Mouse (Mus musculus) liver, embryonic 15.5 days (tissue): ENCODE results near the gene Vsx1. TPM values are rescaled to one million over a fixed set of nuclear protein-coding genes. Genes with fewer than 3 reads are reported as not detected.

Source experiments
- ATAC-seq: fragments of 200-750 bp; cut with Nextera tagmentation; 2 replicates; pipeline ENCODE4 v1.8.0; 2017; ENCODE audit warnings: moderate number of reproducible peaks, mild to moderate bottlenecking, moderate library complexity; ENCODE audit not compliant: insufficient read depth
- H3K27ac ChIP-seq: fragments of 300-500 bp; sonication (generic); replicated peaks from 2 replicates; pipeline ENCODE4 v1.5.1; 2015; ENCODE audit warnings: mild to moderate bottlenecking, inconsistent platforms
- H3K27me3 ChIP-seq: fragments of 300-500 bp; sonication (generic); 2 replicates; pipeline ENCODE4 v1.6.1; 2015; ENCODE audit warnings: mild to moderate bottlenecking, inconsistent platforms
- H3K36me3 ChIP-seq: fragments of 300-500 bp; sonication (generic); replicated peaks from 2 replicates; pipeline ENCODE4 v1.6.1; 2015; ENCODE audit warnings: moderate library complexity, mild to moderate bottlenecking, inconsistent platforms
- H3K4me1 ChIP-seq: fragments of 300-500 bp; sonication (generic); replicated peaks from 2 replicates; pipeline ENCODE4 v1.6.1; 2015; ENCODE audit warnings: inconsistent platforms
- H3K4me2 ChIP-seq: fragments of 300-500 bp; sonication (generic); 2 replicates; pipeline ENCODE4 v1.6.1; 2015; ENCODE audit warnings: moderate library complexity, mild to moderate bottlenecking, inconsistent platforms
- H3K4me3 ChIP-seq: fragments of 300-500 bp; sonication (generic); replicated peaks from 2 replicates; pipeline ENCODE4 v1.5.1; 2015; ENCODE audit warnings: mild to moderate bottlenecking, inconsistent platforms
- H3K9ac ChIP-seq: fragments of 300-500 bp; sonication (generic); 2 replicates; pipeline ENCODE4 v1.6.1; 2015; ENCODE audit warnings: moderate library complexity, mild to moderate bottlenecking, inconsistent platforms
- H3K9me3 ChIP-seq: fragments of 300-500 bp; sonication (generic); replicated peaks from 2 replicates; pipeline ENCODE4 v1.6.1; 2016; ENCODE audit warnings: inconsistent platforms
- WGBS: fragments of 180-500 bp; shearing (Covaris S2); methylation state at CpG from one replicate; pipeline ENCODE4 v1.1.7; 2015; ENCODE audit warnings: mixed read lengths; ENCODE audit not compliant: insufficient replicate concordance; 5-methylcytosine and 5-hydroxymethylcytosine counted together
- polyA plus RNA-seq: library from polyadenylated mRNA; unstranded; fragments of >200 nt; fragmentation: Nextera tagmentation; extraction: Ambion mirVana; gene quantifications from 2 replicates; pipeline ENCODE4 v1.2.1, GENCODE M21; 2015

Gene Vsx1
- polyA plus RNA-seq, 1 experiment from 2014 or later = not detected

DNA sequence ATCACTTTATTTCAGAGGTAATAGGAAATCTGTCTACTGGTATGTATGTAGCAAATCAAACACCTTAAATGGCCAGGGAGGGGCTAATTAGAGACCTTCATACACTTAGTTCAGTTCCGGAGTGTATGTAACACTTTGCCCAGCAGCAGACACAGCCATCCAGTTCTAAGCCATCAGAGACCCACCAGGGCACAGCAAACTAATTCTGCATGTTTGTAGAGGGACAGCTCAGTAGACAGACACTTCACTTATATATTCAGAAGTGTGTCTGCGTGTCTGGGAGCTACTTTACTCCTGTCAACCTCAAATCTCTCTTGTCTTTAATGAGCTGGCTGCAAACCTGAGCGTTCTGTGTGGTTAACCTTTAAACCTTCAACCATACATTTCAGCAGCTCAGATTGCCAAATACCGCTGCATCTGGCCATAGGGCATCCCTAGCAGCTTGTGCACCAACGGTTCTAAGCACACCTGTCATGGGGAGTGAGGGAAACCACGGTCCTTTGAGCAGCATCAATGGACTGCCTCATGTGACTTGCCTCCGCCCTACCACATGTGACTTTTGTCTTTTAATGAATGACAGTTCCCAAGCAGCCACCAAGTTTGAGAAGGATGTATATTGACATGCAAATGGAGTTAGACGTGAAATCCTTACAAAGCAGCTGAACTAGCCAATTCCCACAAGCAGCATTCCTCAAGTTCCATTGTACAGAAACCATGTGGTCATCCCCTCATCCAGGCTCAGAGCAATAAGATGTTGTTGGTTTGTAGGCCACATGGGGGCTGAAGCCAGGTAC, 32.0 kb downstream of the Vsx1 start:
- peaks cover 65% of the 10 kb centered on the region for H3K4me1 ChIP-seq

DNA sequence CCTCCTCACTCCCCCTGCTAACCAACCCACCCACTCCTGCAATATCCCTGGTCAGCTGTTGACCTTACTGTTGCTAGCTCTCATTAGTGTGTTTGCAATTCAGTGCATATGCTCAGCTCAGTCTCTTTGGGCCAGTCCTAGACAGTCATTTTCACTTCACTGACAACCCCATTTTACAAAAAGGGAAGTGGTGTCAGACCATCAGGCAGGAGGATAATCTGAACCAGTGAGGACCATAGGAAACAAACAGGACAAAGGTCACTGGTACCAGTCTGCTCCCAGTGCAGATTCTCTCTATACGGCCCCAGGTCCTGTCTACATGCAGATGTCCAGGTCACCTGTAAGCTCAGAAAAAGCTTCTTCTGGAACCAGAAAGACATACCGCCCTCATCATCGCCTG, 33.0 kb downstream of the Vsx1 start:
- Histone ChIP-seq H3K27ac (peak overlapping the region; percentile 59), H3K36me3 (peaks cover 65% of the 10 kb centered on the region), H3K4me1 (peaks cover 63% of the 10 kb centered on the region), H3K9ac (no peak overlapping the region), H3K4me2 (no peak overlapping the region), H3K27me3 (no peaks in the 10 kb centered on the region), H3K9me3 (no peaks in the 10 kb centered on the region), H3K4me3 (no peak overlapping the region)
- WGBS = 83% methylated on average over 3 of the region's 3 CpGs
- no peak for ATAC-seq

More for the DNA sequence above, 32.0 kb downstream of the Vsx1 start:
- no peak overlapping the region for H3K9ac ChIP-seq
- ATAC-seq = peak; percentile 67
- 66% methylated on average over 8 of the region's 8 CpGs for WGBS
- no peak overlapping the region for H3K4me2 ChIP-seq
- H3K27ac ChIP-seq = peak overlapping the region; percentile 59
- H3K9me3 ChIP-seq = no peaks in the 10 kb centered on the region
- H3K36me3 ChIP-seq = peaks cover 67% of the 10 kb centered on the region
- no peaks in the 10 kb centered on the region for H3K27me3 ChIP-seq
- no peak overlapping the region for H3K4me3 ChIP-seq

DNA sequence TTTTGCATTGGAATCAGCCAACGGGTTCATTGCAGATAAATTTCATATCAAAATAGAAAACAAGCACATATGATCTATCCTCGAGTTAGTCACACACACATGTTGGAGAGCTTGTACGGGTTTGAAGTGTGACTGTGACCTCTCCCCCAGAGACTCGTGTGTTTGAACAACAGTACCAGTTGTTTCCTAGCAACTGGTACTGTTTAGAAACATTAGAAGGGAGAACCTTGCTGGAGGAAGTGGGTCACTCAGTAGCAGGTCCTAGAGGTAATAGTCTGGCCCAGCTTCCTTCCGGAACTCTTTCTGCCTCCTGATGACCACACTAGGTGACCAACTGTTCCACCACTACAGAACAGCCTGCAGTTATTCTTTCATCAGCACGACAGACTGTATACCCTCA, 33.9 kb downstream of the Vsx1 start:
- Histone ChIP-seq H3K4me3 (no peak overlapping the region), H3K36me3 (peaks cover 56% of the 10 kb centered on the region), H3K27ac (no peak overlapping the region), H3K9ac (no peak overlapping the region), H3K4me1 (peaks cover 64% of the 10 kb centered on the region), H3K27me3 (no peaks in the 10 kb centered on the region), H3K9me3 (no peaks in the 10 kb centered on the region), H3K4me2 (no peak overlapping the region)
- ATAC-seq = no peak
- 72% methylated on average over 6 of the region's 6 CpGs for WGBS

DNA sequence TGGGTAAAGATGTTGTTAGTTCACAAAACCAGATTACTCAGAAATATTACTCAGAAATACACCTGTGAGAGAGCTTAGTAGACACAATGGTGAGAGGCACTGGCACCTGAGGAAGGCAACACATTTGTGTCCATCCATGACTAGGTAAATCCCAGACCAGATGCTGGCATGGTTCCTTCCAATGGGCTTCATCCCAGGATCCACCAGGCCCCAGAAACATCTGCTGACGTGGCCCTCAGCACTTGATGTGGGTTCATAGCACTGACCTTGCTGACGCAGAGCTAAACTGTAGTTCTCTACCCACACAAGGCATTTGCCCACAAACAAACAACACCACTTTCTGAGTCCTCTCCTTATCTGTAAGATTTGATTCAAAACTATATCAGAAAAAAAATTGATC, 34.3 kb downstream of the Vsx1 start:
- H3K4me2 ChIP-seq = no peak overlapping the region
- H3K9ac ChIP-seq = no peak overlapping the region
- 85% methylated on average over 2 of the region's 2 CpGs for WGBS
- H3K27me3 ChIP-seq = no peaks in the 10 kb centered on the region
- no peak overlapping the region for H3K4me3 ChIP-seq
- no peak for ATAC-seq
- H3K36me3 ChIP-seq = peaks cover 52% of the 10 kb centered on the region
- H3K4me1 ChIP-seq = peaks cover 63% of the 10 kb centered on the region
- no peaks in the 10 kb centered on the region for H3K9me3 ChIP-seq
- no peak overlapping the region for H3K27ac ChIP-seq

DNA sequence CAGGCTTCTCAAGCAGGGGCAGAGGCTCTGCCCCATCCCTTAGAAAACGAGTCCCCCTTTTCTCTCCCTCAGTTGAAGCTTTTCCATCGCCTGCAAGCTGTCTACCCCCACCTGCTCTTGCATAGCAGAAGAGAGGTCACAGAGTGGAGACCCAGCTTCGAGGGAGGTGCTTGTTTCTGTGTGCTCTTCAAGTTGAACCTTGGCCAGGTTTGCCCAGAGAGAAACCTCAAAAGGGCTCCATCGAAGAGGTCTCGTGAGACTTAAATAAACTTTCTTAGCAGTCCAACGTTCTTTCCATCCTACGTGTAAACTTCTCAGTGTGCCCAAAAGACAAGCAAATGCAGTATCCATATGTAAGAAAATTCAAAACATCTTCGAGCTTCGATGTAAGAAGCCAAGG, 37.8 kb downstream of the Vsx1 start:
- WGBS = 63% methylated on average over 9 of the region's 9 CpGs
- H3K4me2 ChIP-seq = peak overlapping the region; percentile 15; the same call in 1 of the 2 replicates
- peak; percentile 24; the same call in 1 of the 2 replicates for ATAC-seq

DNA sequence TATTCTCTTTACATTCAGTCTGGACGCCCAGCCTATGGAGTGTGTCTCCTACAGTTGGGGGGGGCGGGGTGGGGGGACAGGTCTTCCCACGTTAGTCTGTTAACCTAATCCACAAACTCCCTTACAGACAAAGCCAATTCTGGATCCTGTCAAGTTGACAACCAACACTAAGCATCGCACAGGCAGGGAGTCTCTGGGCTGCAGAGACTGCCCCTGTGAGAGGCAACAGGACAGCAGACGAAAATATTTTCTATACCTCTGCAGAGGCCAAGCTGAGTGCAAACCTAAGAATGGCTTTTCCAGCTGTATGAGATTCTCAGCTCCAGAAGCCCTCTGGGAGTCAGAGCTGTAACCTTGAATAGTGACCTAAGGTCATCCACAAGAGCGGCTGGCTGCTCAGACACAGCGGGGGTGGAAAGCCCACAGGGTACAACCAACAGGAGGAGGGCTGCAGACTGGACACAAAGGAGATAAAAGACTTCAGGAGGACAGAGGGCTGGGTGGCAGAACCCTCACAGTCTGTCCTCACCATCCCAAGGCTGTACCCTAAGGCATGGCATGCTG, 38.6 kb downstream of the Vsx1 start:
- no peak overlapping the region for H3K4me2 ChIP-seq
- peaks cover 12% of the 10 kb centered on the region; the same call in 1 of the 2 replicates for H3K36me3 ChIP-seq
- H3K9ac ChIP-seq = no peak overlapping the region
- H3K9me3 ChIP-seq = no peaks in the 10 kb centered on the region
- H3K4me1 ChIP-seq = peaks cover 77% of the 10 kb centered on the region
- 0 out of 2 replicates have a peak, but pooled peaks have one; percentile 11 for ATAC-seq
- H3K4me3 ChIP-seq = no peak overlapping the region
- H3K27me3 ChIP-seq = no peaks in the 10 kb centered on the region
- no peak overlapping the region for H3K27ac ChIP-seq
- 56% methylated on average over 7 of the region's 7 CpGs for WGBS

More for the DNA sequence above, 37.8 kb downstream of the Vsx1 start:
- Histone ChIP-seq H3K27ac (no peak overlapping the region), H3K9me3 (no peaks in the 10 kb centered on the region), H3K36me3 (peaks cover 18% of the 10 kb centered on the region), H3K4me3 (no peak overlapping the region), H3K27me3 (no peaks in the 10 kb centered on the region), H3K4me1 (peaks cover 74% of the 10 kb centered on the region), H3K9ac (no peak overlapping the region)

DNA sequence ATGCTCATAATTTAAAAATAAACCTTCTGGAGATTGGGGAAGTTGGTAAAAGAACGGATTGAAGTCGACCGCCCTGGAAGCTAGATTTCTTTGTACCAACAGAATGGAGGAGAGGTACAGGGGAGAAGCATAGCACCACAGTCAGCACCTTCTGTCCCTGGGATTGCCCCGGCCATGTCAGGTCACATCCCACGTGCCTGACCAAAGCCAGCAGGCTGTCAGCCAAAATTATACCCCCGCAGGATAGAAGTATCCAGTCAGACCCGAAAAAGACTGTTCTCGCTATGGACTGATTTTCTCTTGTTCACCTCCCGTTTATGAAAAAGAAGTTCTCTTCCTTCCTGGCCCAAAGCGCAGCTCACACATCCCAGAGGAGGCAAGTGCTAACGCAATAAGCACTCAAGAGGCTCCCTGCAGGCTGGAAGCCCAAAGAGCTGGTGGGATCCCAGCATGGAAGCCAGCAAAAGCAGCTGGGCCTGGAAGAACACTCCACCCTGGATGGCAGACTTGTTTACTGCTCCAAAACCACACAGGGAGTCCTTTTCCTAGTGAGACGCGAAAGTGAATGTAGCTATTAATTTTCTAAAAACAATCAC, 40.8 kb downstream of the Vsx1 start:
- no peak overlapping the region; the same call in 1 of the 2 replicates for H3K9ac ChIP-seq
- H3K27ac ChIP-seq = no peak overlapping the region
- no peaks in the 10 kb centered on the region for H3K27me3 ChIP-seq
- H3K4me1 ChIP-seq = peaks cover 84% of the 10 kb centered on the region
- peaks cover 17% of the 10 kb centered on the region; the same call in 1 of the 2 replicates for H3K36me3 ChIP-seq
- H3K4me3 ChIP-seq = no peak overlapping the region
- no peaks in the 10 kb centered on the region for H3K9me3 ChIP-seq
- ATAC-seq = no peak
- 68% methylated on average over 13 of the region's 13 CpGs for WGBS
- no peak overlapping the region for H3K4me2 ChIP-seq

DNA sequence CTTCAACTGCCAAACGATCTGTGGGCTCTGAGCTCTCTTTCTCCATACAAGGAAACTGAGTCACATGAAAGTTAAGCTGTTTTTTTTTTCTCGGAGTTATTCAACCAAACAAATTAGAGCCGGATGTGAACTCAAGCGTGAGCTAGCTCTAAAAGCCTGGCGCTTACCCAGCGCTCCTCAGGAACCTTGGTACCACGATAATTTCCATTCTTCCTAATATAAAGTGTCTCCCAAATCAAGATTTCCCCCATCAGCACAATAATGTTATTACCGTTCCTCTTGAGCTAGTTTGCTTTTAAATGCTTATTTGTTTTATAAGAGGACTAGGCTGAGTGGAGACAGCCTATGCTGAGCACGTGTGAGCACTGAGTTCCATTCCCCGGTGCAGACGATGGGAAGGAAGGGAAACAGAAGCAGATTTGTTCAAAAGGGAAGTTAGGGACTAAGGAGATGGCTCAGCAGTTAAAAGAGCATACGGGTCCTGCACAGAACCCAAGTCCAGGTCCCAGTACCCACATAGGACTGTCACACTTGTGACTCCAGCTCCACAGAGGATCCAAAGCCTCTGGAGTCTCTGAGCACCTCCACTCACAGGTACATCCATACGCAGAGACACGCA, 41.4 kb downstream of the Vsx1 start:
- no peak overlapping the region for H3K4me3 ChIP-seq
- H3K27me3 ChIP-seq = no peaks in the 10 kb centered on the region
- H3K9ac ChIP-seq = no peak overlapping the region
- peaks cover 81% of the 10 kb centered on the region for H3K4me1 ChIP-seq
- no peak for ATAC-seq
- H3K9me3 ChIP-seq = no peaks in the 10 kb centered on the region
- H3K36me3 ChIP-seq = peaks cover 16% of the 10 kb centered on the region; the same call in 1 of the 2 replicates
- no peak overlapping the region for H3K27ac ChIP-seq
- 73% methylated on average over 14 of the region's 14 CpGs for WGBS
- H3K4me2 ChIP-seq = no peak overlapping the region

DNA sequence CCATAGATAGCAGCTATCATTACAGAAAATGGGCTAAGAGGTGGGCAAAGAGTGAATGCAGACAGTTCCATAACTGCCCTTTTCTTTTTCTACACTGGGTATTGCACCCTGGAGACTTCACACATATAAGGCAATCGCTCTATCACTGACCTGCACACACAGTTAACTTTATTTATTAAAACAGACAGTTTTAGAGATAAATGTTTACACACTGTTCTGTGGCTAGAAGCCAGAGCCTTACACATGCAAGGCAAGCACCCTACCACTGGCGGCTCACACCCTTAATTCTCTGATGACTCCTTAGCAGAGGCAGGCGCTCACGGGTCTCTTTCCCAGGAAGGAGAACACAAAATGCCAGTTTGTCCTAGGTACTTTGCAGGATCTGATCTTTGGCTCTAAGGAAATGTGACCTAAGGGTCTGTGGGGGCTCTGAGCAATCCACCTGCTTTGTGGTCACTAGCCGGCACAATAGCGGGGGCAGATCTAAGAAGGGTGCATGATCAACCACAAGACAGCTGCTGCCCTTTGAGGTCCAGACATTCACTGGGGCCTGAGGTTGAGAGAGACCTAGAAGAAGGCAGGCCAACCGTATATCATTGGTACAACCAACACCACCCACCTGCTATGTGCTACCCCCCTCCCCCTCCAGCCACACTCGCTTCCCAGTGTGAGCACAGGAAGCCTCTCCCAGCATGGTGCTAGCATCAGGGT, 42.6 kb downstream of the Vsx1 start:
- WGBS = 56% methylated on average over 8 of the region's 8 CpGs
- Histone ChIP-seq H3K4me3 (no peak overlapping the region), H3K27me3 (no peaks in the 10 kb centered on the region), H3K36me3 (peaks cover 26% of the 10 kb centered on the region), H3K9me3 (no peaks in the 10 kb centered on the region), H3K4me2 (no peak overlapping the region), H3K4me1 (peaks cover 70% of the 10 kb centered on the region), H3K27ac (peak overlapping the region; percentile 30), H3K9ac (no peak overlapping the region)
- peak; percentile 28 for ATAC-seq

DNA sequence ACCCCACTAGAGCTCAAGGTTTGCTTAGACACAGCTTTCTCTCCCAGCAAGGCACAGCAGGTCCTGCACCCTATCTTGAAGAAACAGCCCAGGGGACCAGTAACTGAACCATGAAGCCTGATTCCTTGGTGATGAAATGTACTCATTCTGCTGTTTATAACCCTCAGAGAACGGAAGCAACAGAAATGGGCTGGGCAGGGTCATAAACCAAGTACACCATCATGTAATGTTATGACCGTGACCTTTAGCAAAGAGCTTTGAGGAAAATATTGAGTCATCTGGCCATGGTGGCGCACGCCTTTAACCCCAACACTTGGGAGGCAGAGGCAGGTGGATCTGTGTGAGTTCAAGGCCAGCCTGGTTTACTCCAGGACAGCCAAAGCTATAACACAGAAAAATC, 43.9 kb downstream of the Vsx1 start:
- Histone ChIP-seq H3K27me3 (no peaks in the 10 kb centered on the region), H3K9ac (no peak overlapping the region), H3K4me3 (no peak overlapping the region), H3K4me1 (peaks cover 57% of the 10 kb centered on the region), H3K36me3 (peaks cover 38% of the 10 kb centered on the region), H3K4me2 (no peak overlapping the region), H3K9me3 (no peaks in the 10 kb centered on the region), H3K27ac (no peak overlapping the region)
- no peak for ATAC-seq
- WGBS = 73% methylated on average over 4 of the region's 4 CpGs
